Mouse (Mus musculus): ENCODE measurements around the gene Defb43. TPM values are rescaled to one million over a fixed set of nuclear protein-coding genes. Genes with fewer than 3 reads are reported as not detected.
A peak's percentile ranks its signal among the peaks of the same experiment; 100 is the strongest.

Defb43 gene
- polyA plus RNA-seq (2015; fragmentation: Nextera tagmentation; extraction: Ambion mirVana) = not detected in 2 replicates

GRCm38 (mm10) chr14:63011471-63011870 lies at the start of gene Defb43:
TSS of gene Defb43 (plus strand) at chr14:63011771.
- no peak for DNase-seq (ENCODE audit: low spot score)

DNA sequence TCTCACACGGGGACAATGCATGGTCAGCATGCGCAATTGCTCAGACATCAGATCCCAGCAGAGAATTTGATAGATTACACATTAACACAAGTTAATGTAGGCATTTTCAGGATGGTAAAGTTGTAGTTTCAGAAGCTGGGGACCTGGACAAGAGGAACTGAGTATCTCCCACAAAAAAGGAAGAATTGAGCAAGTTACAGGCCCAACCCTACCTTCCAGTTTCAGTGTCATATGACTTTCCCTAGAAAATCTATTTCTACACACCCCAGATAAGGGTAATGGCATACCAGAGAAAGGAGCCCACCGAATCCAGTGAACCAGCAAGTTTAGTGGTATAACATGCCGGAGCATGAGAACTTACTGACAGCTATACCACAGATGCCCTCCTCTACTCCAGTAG lies 47.9 kb upstream of the Defb43 start:
- DNase-seq (ENCODE audit: low spot score) = no peak

DNA sequence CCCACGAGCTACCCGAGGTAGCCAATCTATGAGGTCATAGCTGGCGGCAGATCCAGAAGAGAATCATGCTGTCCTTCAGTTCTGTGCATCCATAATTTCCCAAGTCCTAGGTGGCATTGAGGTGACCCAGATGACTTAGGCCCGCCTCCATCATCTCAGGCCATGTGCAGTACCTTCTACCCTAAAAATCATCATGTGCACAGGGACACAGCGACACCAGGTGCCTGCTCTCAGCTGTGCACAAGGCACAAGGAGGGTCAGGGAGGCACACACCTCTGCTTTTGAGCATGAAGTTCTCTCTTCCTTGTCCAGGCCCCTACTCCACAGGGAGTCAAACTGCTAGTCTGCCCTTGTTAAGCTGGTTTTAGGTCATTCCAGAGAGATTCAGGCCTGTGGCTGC lies 46.2 kb upstream of the Defb43 start:
- DNase-seq (ENCODE audit: low spot score) = no peak

DNA sequence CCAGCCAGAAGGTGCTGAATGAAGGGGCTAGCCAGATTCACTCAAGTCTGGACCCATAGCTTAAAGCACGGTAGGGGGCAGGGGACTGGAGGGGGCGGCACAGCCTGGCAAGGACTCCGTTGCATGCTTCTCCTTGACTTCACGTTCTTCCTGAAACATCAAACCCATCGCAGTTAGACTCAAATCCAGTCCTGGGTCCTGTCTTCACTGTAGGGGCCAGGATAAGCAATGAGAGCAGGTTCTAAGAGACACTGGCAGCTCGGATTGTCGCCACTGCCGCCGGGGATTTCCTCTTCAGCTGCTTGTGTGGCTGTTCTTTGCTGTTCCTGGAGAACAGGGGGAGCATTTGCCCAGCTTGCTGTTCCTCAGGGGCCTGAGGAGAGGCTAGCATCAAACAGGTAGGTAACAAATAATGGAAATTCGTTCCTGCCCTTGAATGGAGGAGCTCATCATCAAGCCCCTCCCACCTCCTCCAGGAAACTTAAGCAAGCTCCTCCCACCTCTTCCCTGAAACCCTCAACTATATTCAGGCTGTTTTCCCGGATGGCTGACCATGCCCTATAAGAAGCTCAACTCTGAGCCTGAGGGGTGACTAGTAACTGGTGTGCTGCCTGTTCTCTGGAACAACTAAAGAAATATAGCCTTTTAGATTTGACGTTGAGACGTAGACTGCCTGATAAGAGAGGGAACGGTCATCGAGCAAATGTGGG lies 45.6 kb upstream of the Defb43 start:
- no peak for DNase-seq (ENCODE audit: low spot score)

DNA sequence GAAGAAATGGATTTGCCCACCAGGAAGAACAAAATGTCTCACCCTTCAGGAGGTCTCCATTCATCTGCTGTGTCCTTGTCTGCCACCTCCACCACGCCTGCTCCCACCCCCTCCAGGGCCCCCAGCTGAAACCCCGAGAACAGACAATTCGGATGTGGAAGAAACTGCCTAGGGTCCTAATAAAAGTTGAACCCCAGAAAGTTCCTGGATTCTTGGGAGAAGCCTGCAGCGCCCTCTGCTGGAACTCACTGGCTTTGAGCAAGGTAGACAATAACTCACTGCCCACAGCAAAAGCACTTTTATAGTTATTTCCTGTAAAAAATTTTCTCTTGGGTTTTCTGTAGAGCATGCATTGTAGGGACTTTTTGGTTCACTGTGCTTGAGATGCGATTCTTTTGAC lies 36.5 kb upstream of the Defb43 start:
- DNase-seq (ENCODE audit: low spot score) = peak; percentile 62

DNA sequence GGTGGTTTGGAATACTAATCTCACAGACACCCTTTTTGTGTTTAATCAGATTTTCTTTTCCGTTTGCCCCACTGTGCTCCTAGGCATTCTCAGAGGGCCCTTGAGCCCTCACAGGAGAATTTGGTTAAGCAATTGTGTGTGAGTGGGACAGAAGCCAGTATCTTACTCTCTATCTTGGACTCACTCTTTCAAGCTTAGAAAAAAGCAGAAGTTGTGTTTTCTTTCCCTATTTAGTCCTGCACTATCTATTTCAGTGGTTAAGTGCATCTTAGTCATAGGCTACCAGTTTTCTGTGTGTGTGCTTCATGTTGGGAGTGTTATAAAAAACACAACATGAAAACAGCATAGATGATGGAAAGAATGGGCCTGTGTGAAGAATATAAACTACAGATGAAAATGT lies 31.8 kb upstream of the Defb43 start:
- no peak for DNase-seq (ENCODE audit: low spot score)

- DNase-seq (ENCODE audit: low spot score) = no peak
Measured at GRCm38 (mm10) chr14:62984410-62984809, 27.2 kb upstream of the Defb43 start, which contains the start of gene Defb48. TSS of gene Defb48 (minus strand) at chr14:62984510.

- no peak for DNase-seq (ENCODE audit: low spot score)
Measured at GRCm38 (mm10) chr14:62991271-62991670, 20.3 kb upstream of the Defb43 start.

GRCm38 (mm10) chr14:62991849-62992510 lies 19.6 kb upstream of the Defb43 start:
- DNase-seq (ENCODE audit: low spot score) = no peak

GRCm38 (mm10) chr14:62997777-62998176 lies 13.8 kb upstream of the Defb43 start, which contains the start of gene Defb47:
TSS of gene Defb47 (plus strand) at chr14:62998077.
- DNase-seq (ENCODE audit: low spot score) = no peak

GRCm38 (mm10) chr14:62998977-62999376 lies 12.6 kb upstream of the Defb43 start:
- no peak for DNase-seq (ENCODE audit: low spot score)

- DNase-seq (ENCODE audit: low spot score) = no peak
Measured at GRCm38 (mm10) chr14:63002588-63002987, 9.0 kb upstream of the Defb43 start.

- DNase-seq (ENCODE audit: low spot score) = no peak
Measured at GRCm38 (mm10) chr14:63013082-63013481, 1.5 kb downstream of the Defb43 start.

- DNase-seq (ENCODE audit: low spot score) = no peak
Measured at GRCm38 (mm10) chr14:63014667-63015066, 3.1 kb downstream of the Defb43 start.

- DNase-seq (ENCODE audit: low spot score) = no peak
Measured at GRCm38 (mm10) chr14:63020524-63021156, 9.1 kb downstream of the Defb43 start.

GRCm38 (mm10) chr14:63046691-63047090 lies 35.1 kb downstream of the Defb43 start, which contains the start of gene Defb42:
TSS of gene Defb42 (plus strand) at chr14:63046991.
- DNase-seq (ENCODE audit: low spot score) = no peak

DNA sequence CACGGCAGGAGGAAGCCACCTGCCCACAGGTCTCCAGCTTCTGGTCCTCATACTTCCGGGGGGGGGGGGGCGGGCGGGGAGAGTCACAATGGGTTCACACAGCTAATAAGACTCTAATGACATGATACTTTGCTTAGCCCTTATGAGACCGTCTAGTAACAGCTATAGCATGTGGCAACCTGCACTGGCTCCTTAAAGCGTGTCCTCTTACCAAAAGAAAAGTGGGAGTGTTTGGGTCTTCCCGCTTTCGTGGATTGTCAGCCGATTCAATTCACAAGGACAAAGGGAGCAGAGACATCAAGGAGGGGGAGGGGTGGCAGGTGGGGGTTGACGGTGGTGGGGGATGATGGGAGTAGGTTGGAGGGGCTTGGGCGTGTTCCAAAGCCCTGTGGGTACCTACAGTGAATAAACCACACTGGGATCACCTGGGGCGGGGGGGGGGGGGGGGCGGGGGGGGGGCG lies 38.4 kb downstream of the Defb43 start, which contains the start of gene Defb30:
TSS of gene Defb30 (minus strand) at position 51 of the 461 bp plus-strand sequence.
- no peak for DNase-seq (ENCODE audit: low spot score)

- DNase-seq (ENCODE audit: low spot score) = peak; percentile 61
Measured at GRCm38 (mm10) chr14:63050769-63051168, 39.2 kb downstream of the Defb43 start.

GRCm38 (mm10) chr14:63054729-63055128 lies 43.2 kb downstream of the Defb43 start:
- no peak for DNase-seq (ENCODE audit: low spot score)

DNA sequence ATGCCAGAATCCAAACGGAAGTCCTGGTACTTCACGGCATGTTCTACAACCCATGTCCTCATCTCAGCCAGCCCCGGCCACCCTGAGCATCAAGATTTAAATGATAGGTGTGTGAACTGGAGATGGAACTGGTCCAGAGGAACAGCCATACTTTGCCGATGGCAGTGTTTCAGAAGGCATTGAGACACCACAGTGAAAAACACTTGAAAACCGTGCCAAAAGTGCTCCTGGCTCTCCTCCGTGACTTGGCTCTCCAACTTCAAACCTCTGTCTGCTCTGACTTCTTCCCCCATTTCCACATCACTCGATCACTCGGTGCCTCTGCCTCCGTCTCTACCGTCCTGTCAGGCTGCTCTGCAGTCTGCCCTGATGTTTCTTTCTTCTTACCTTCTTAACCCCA lies 48.8 kb downstream of the Defb43 start:
- DNase-seq (ENCODE audit: low spot score) = no peak

DNA sequence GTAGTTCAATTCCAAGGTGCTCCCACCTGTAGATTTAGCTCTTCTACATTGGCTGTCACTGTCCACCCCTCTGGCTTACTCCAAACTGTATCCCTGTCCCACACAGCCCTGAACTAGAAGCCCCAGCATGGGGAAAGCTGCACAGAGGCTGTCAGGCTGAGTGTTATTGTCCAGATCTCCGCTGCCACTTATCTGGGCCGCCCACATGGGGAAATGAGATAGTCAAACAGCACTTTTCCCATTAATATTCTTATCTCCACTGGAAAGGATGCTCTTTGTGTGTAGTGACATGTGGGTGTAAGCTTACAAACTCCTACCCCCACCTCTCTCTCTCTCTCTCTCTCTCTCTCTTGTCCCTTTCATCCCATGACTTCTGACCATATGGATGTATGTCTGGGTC lies 50.6 kb downstream of the Defb43 start:
- DNase-seq (ENCODE audit: low spot score) = no peak

- DNase-seq (ENCODE audit: low spot score) = no peak
Measured at GRCm38 (mm10) chr14:63065391-63065790, 53.8 kb downstream of the Defb43 start.

All from thymus, postnatal 0 days (tissue).